Mouse (Mus musculus): ENCODE data around the gene Sec63.

DNA sequence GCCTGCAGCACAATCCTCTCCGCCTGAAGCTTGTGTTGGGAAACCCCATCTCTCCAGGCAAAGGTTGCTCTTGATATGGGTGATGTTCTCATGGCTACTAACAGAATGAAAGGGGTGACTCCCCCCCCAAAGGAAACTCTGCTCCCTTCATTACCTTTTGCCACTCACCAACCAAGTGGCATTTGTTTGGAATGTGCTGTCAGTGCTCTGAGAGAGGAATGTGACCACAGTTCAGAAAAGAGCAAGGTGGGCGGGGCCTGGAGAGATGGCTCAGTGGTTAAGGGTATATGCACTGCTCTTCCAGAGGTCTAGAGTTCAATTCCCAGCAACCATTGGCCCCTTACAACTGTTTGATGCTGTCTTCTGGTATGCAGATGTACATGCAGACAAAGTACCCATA, 95.7 kb downstream of the Sec63 start:
- TF ChIP-seq CTCF (IDR thresholded peaks at IDR 0.05; ENCODE audit: borderline replicate concordance, control insufficient read depth, extremely low read depth, insufficient read depth, low read length, poor library complexity) = no peak
- TF ChIP-seq POLR2A (IDR thresholded peaks at IDR 0.05; ENCODE audit: control insufficient read depth, extremely low read depth, insufficient read depth, low read length, poor library complexity) = no peak

Data from thymus, adult 2 months (tissue).